Mouse (Mus musculus): ENCODE measurements around the gene Bcat2. TPM values are rescaled to one million over a fixed set of nuclear protein-coding genes. Genes with fewer than 3 reads are reported as not detected.

Gene Bcat2
- total RNA-seq, 2 experiments from 2014 or later: 85.5 to 94.6 TPM

Other genes starting within 250 kb of the Bcat2 start
- 10 to 100 TPM; 20.8 to 22.3 TPM for gene Trpm4, start 236.4 kb upstream of the Bcat2 start, total RNA-seq (2021)
- gene Hrc, start 234.9 kb upstream of the Bcat2 start, total RNA-seq (2021): 100 to 1,000 TPM; 516 to 539 TPM
- under 1 TPM; 0.22 to 0.29 TPM for gene Ppfia3, start 203.1 kb upstream of the Bcat2 start, total RNA-seq (2021)
- gene Lin7b, start 199.6 kb upstream of the Bcat2 start, total RNA-seq (2021): under 1 TPM; 0.90 to 0.96 TPM
- gene Snrnp70, start 174.4 kb upstream of the Bcat2 start, total RNA-seq (2021): 100 to 1,000 TPM; 126 to 138 TPM
- gene Kcna7, start 164.5 kb upstream of the Bcat2 start, total RNA-seq (2021): 1 to 10 TPM; 1.5 to 1.7 TPM
- under 1 TPM in 1 of 2 experiments, not detected in 1; 0.14 TPM for gene Ntf5, start 156.5 kb upstream of the Bcat2 start, total RNA-seq (2021)
- gene Lhb, start 149.3 kb upstream of the Bcat2 start, total RNA-seq (2021): not detected
- 10 to 100 TPM; 86.1 to 90.2 TPM for gene Gys1, start 135.3 kb upstream of the Bcat2 start, total RNA-seq (2021)
- gene Ruvbl2, start 132.1 kb upstream of the Bcat2 start, total RNA-seq (2021): 10 to 100 TPM; 25.3 to 26.3 TPM
- 100 to 1,000 TPM; 231 to 265 TPM for gene Ftl1, start 110.3 kb upstream of the Bcat2 start, total RNA-seq (2021)
- 10 to 100 TPM; 25.6 to 31.1 TPM for gene Bax, start 103.3 kb upstream of the Bcat2 start, total RNA-seq (2021)
- gene Tulp2, start 88.3 kb upstream of the Bcat2 start, total RNA-seq (2021): not detected
- gene Gm45808, start 83.3 kb upstream of the Bcat2 start, total RNA-seq (2021): 1 to 10 TPM; 2.8 to 4.6 TPM
- 1 to 10 TPM; 4.5 to 6.0 TPM for gene Dhdh, start 81.3 kb upstream of the Bcat2 start, total RNA-seq (2021)
- 100 to 1,000 TPM; 116 to 137 TPM for gene Nucb1, start 59.7 kb upstream of the Bcat2 start, total RNA-seq (2021)
- gene Ppp1r15a, start 43.9 kb upstream of the Bcat2 start, total RNA-seq (2021): 10 to 100 TPM; 21.7 to 32.8 TPM
- 1 to 10 TPM; 1.9 to 2.1 TPM for gene Plekha4, start 43.8 kb upstream of the Bcat2 start, total RNA-seq (2021)
- gene Hsd17b14, start 15.3 kb upstream of the Bcat2 start, total RNA-seq (2021): under 1 TPM; 0.19 to 0.39 TPM
- not detected for gene Fgf21, start 45.3 kb downstream of the Bcat2 start, total RNA-seq (2021)
- under 1 TPM in 1 of 2 experiments, not detected in 1; 0.12 TPM for gene Fut1, start 47.1 kb downstream of the Bcat2 start, total RNA-seq (2021)
- gene Izumo1, start 51.7 kb downstream of the Bcat2 start, total RNA-seq (2021): under 1 TPM; 0.54 to 0.67 TPM
- 10 to 100 TPM; 42.6 to 42.8 TPM for gene Rasip1, start 57.3 kb downstream of the Bcat2 start, total RNA-seq (2021)
- 1 to 10 TPM; 6.4 to 6.9 TPM for gene Mamstr, start 69.8 kb downstream of the Bcat2 start, total RNA-seq (2021)
- gene Fut2, start 96.2 kb downstream of the Bcat2 start, total RNA-seq (2021): under 1 TPM; 0.37 to 0.69 TPM
- gene Ntn5, start 113.9 kb downstream of the Bcat2 start, total RNA-seq (2021): under 1 TPM; 0.12 to 0.24 TPM
- under 1 TPM in 1 of 2 experiments, not detected in 1; 0.12 TPM for gene Sec1, start 124.2 kb downstream of the Bcat2 start, total RNA-seq (2021)
- 1 to 10 TPM; 4.3 to 6.6 TPM for gene Car11, start 129.7 kb downstream of the Bcat2 start, total RNA-seq (2021)
- 10 to 100 TPM; 24.7 to 27.1 TPM for gene Dbp, start 134.9 kb downstream of the Bcat2 start, total RNA-seq (2021)
- 100 to 1,000 TPM; 552 to 626 TPM for gene Rpl18, start 145.3 kb downstream of the Bcat2 start, total RNA-seq (2021)
- gene Sphk2, start 147.8 kb downstream of the Bcat2 start, total RNA-seq (2021): 10 to 100 TPM; 17.5 to 18.8 TPM
- under 1 TPM; 0.17 to 0.24 TPM for gene Fam83e, start 151.1 kb downstream of the Bcat2 start, total RNA-seq (2021)
- gene Spaca4, start 155.7 kb downstream of the Bcat2 start, total RNA-seq (2021): not detected
- under 1 TPM in 1 of 2 experiments, not detected in 1; 0.12 TPM for gene Lmtk3, start 213.6 kb downstream of the Bcat2 start, total RNA-seq (2021)
- gene Sult2b1, start 214.5 kb downstream of the Bcat2 start, total RNA-seq (2021): not detected
- 10 to 100 TPM; 73.9 to 77.1 TPM for gene Cyth2, start 244.4 kb downstream of the Bcat2 start, total RNA-seq (2021)

All from heart, postnatal 14 days (tissue).